Mouse (Mus musculus) splenic B cell, adult 2 months (primary cell): ENCODE measurements around the gene Grasp.

Source experiments
- DNase-seq: peaks from one replicate; pipeline ENCODE4 v3.0.0-alpha.2; 2011; ENCODE audit warnings: low read depth, low spot score
- H3K27me3 ChIP-seq: 2 replicates; pipeline ENCODE4 v1.6.1; 2012; ENCODE audit warnings: mild to moderate bottlenecking, low read length, moderate library complexity, mixed read lengths; ENCODE audit not compliant: control insufficient read depth, poor library complexity, insufficient read depth, severe bottlenecking
- H3K36me3 ChIP-seq: 2 replicates; pipeline ENCODE4 v1.6.1; 2012; ENCODE audit warnings: mild to moderate bottlenecking, low read length, moderate library complexity, mixed read lengths; ENCODE audit not compliant: control insufficient read depth, poor library complexity, insufficient read depth, severe bottlenecking

Grasp gene

GRCm38 (mm10) chr15:101279430-101279999 is 55.5 kb downstream of the Grasp start:
- DNase-seq: no peak
- no peaks in the 10 kb centered on the region for H3K27me3 ChIP-seq
- H3K36me3 ChIP-seq: no peaks in the 10 kb centered on the region
